Mouse (Mus musculus) R1 (cell line): Measurements from ENCODE around the gene Zc3h4.

Experiments
- DNase-seq: peaks from one replicate; pipeline ENCODE4 v3.0.0-alpha.2; 2018; ENCODE audit warnings: low read depth, low spot score

Gene Zc3h4

DNA sequence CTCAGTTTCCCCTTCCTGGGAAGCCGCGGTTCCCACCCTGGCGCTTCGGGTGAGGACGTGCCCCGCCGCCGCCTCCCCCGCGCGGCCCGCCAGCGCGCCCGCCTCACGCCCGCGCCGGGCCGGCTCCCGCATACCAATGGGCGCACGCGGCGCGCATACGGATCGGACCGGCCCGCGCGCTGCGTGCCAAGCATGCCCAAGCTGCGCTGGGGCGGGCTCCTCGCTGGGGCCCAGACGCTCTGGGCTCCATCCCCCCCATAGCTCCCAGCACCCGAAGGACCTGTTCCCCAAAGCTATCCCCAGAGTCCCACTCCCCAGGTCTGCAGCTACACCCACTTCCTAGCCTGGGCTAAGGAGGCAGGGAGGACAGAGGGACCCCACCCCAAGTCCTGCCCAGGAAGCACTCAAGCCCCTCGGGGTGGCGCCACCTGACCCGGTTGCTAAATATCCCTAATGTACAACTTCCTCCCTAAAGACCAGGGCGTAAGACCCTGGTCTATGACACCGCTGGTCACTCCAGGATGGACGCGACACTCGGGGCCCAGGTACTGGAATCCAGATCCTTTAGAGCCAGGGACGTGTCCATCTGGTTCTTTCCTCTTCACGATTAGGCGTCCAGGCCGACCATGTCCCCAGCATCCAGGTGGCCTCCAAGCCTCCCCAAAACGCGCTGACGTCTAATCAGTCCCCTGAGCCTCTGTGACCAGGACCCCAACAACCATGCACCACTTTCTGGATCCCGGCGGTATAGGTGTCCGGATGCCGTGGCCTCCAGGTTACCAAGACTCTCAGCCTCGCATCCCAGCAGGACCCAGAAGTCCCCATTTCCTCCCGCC, 75.3 kb downstream of the Zc3h4 start:
- no peak for DNase-seq

DNA sequence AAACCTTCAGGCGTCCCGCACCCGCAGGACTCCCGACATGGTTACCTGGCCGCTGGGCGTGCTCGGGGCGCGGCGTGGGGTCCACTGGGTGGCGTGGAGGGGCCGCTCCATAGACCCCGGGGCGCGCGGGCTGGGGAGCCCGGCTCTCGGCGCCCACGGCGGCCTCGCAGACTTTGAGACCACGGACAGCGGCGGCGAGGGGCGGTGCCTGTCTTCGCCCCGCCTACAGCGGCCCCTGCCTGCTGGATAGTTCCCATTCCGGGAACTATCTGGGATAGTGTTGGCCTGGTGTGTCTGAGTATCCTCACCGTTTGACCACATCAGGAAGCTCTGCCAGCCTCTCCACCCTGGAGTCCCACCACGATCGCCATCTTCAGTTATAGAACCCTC, 75.9 kb downstream of the Zc3h4 start:
- DNase-seq, result peak; percentile 65

- no peak for DNase-seq
These were observed 76.9 kb downstream of the Zc3h4 start, which contains the start of gene Npas1 for GRCm38 (mm10) chr7:16477628-16478027. Npas1 (minus strand) TSS chr7:16477728.
